Mouse (Mus musculus) brain, embryonic 14.5 days (tissue): ENCODE measurements at regions not wholly inside any gene's neighbourhood (a gene's known extent, or its start where the extent isn't known, plus 50 kb on each side); places are given as distances from the start of the nearest gene placed in this dataset.

Experiments
- CTCF ChIP-seq: fragments of 200-500 bp; IDR thresholded peaks from 2 replicates; pipeline ENCODE4 v1.5.1; 2012; ENCODE audit warnings: inconsistent platforms, mild to moderate bottlenecking, moderate library complexity, borderline replicate concordance; ENCODE audit not compliant: insufficient read depth, insufficient read length; ENCODE audit errors: extremely low read depth
- POLR2A ChIP-seq: fragments of 200-500 bp; IDR thresholded peaks from 2 replicates; pipeline ENCODE4 v1.6.1; 2012; ENCODE audit warnings: mild to moderate bottlenecking, inconsistent platforms, borderline replicate concordance; ENCODE audit not compliant: poor library complexity, insufficient read depth, insufficient read length, severe bottlenecking; ENCODE audit errors: extremely low read depth

DNA sequence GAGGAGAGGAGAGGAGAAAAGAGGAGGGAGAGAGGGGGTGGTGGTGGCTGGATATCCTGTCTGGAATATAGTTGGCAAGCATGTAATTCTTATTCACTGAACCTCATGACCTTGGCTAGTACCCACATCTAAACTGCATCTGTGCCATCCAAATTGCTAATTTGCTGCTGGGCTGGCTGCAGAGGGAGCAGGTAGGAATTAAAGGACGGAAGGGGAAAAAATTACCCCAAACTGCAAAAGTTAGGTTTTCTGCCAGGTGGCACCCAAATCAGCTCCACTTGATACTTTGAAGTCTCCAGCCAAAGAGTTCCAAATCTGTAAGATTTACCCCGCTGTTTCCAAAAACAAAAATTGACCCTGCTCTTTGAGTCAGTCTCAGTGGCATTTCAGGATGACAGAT lies 466.2 kb upstream of the Tnp1 start:
- TF ChIP-seq CTCF (no peak), POLR2A (no peak)
